Mouse (Mus musculus) stomach, embryonic 15.5 days (tissue): ENCODE results near the gene Fkbp7. TPM values are rescaled to one million over a fixed set of nuclear protein-coding genes. Genes with fewer than 3 reads are reported as not detected.

Experiments used
- ATAC-seq: fragments of 200-750 bp; cut with Nextera tagmentation; 2 replicates; pipeline ENCODE4 v1.8.0; 2017; ENCODE audit warnings: low read depth, moderate number of reproducible peaks, moderate TSS enrichment; ENCODE audit not compliant: insufficient read depth, low FRiP score
- H3K27ac ChIP-seq: fragments of 300-500 bp; sonication (generic); 2 replicates; pipeline ENCODE4 v1.5.1; 2015; ENCODE audit warnings: mild to moderate bottlenecking, inconsistent platforms
- H3K27me3 ChIP-seq: fragments of 300-500 bp; sonication (generic); replicated peaks from 2 replicates; pipeline ENCODE4 v1.6.1; 2015; ENCODE audit warnings: inconsistent platforms
- H3K36me3 ChIP-seq: fragments of 300-500 bp; sonication (generic); 2 replicates; pipeline ENCODE4 v1.6.1; 2015; ENCODE audit warnings: inconsistent platforms
- H3K4me1 ChIP-seq: fragments of 300-500 bp; sonication (generic); 2 replicates; pipeline ENCODE4 v1.6.1; 2015; ENCODE audit warnings: inconsistent platforms
- H3K4me2 ChIP-seq: fragments of 300-500 bp; sonication (generic); 2 replicates; pipeline ENCODE4 v1.6.1; 2015; ENCODE audit warnings: mild to moderate bottlenecking, inconsistent platforms
- H3K4me3 ChIP-seq: fragments of 300-500 bp; sonication (generic); replicated peaks from 2 replicates; pipeline ENCODE4 v1.5.1; 2015; ENCODE audit warnings: inconsistent platforms
- H3K9ac ChIP-seq: fragments of 300-500 bp; sonication (generic); 2 replicates; pipeline ENCODE4 v1.6.1; 2015; ENCODE audit warnings: inconsistent platforms
- H3K9me3 ChIP-seq: fragments of 300-500 bp; sonication (generic); 2 replicates; pipeline ENCODE4 v1.6.1; 2016; ENCODE audit warnings: inconsistent platforms
- WGBS: fragments of 180-500 bp; shearing (Covaris S2); methylation state at CpG from one replicate; pipeline ENCODE4 v1.1.7; 2015; 5-methylcytosine and 5-hydroxymethylcytosine counted together
- polyA plus RNA-seq: library from polyadenylated mRNA; unstranded; fragments of >200 nt; fragmentation: Nextera tagmentation; extraction: Ambion mirVana; gene quantifications from 2 replicates; pipeline ENCODE4 v1.2.1, GENCODE M21; 2015

The Fkbp7 gene
- 68.8 and 74.0 TPM in 2 replicates for polyA plus RNA-seq

DNA sequence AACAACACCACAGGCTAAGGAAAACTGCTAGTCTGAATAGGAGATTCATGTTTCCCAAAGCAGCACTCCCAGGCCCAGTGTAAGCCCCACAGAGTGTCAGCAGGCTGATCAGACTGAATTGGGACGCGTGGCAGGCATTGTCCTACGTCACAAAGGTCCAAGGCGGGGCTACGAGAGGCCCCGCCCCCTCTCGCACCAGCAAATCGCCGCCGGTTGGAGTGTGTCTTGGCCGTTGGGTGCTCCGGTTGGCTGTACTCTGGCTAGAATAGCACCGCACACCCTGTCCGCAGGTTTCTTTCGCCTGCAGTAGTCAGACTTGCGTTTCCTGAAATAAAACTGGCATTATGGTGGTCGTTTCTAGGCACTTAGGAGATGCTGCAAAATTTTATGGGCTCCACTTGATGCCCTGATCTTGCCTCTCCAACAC, at the start of gene Fkbp7:
Fkbp7 (minus strand) TSS at position 151 of the 427 bp plus-strand sequence.
- Histone ChIP-seq H3K4me3 (peak within 1 kb of the TSS; percentile 47), H3K27me3 (no peaks in the 10 kb centered on the region), H3K9ac (peak within 1 kb of the TSS; percentile 17; the same call in 1 of the 2 replicates), H3K27ac (peak within 1 kb of the TSS; percentile 77), H3K4me2 (peak within 1 kb of the TSS; percentile 56), H3K36me3 (no peaks in the 10 kb centered on the region), H3K4me1 (peaks cover 11% of the 10 kb centered on the region; the same call in 1 of the 2 replicates), H3K9me3 (no peaks in the 10 kb centered on the region)
- ATAC-seq, result peak; percentile 90
- under 1% methylated on average over 17 of the region's 17 CpGs for WGBS

DNA sequence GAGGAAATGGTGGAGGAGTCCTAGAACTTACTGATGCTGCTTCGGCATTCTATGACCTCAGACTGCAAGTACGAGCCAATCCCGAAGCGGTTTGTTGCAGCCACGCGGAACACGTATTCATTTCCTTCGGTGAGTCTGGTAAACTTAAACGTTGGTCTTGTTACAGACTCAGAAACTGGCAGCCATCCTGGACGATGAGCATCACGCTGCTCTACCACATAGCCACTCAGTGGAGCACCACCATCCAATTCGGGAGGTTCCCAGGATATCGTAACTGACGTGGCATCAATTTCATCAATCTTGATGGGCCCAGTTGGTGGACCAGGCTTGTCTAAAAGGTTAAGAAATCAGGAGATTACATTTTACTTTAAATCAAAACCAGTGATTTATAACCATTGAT, 46.7 kb upstream of the Fkbp7 start:
- Histone ChIP-seq H3K4me3 (no peak overlapping the region), H3K27ac (no peak overlapping the region), H3K27me3 (no peaks in the 10 kb centered on the region), H3K4me1 (no peaks in the 10 kb centered on the region), H3K9me3 (no peaks in the 10 kb centered on the region), H3K4me2 (no peak overlapping the region), H3K36me3 (no peaks in the 10 kb centered on the region), H3K9ac (no peak overlapping the region)
- 91% methylated on average over 14 of the region's 14 CpGs for WGBS
- no peak for ATAC-seq

DNA sequence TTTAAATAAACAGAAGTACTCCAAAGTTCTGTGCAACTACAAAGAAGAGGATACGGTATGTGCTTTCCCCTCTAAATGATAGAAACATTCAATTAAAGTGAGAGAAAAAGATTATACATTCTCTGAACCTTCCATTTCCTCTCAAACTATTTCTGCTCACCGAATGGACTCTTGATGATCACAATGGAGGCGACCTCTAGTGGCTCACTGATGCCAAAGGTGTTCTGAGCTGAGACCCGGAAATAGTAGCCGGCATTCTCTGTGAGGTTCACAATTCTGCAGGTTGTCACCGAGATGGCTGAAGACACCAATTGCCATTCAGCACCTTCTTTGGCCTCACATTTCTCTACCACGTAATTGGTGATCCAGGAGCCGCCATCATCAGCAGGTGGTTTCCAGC, 42.1 kb upstream of the Fkbp7 start:
- Histone ChIP-seq H3K27ac (no peak overlapping the region), H3K27me3 (no peaks in the 10 kb centered on the region), H3K36me3 (peaks cover 3% of the 10 kb centered on the region; the same call in 1 of the 2 replicates), H3K4me2 (no peak overlapping the region), H3K9ac (no peak overlapping the region), H3K4me1 (no peaks in the 10 kb centered on the region), H3K9me3 (no peaks in the 10 kb centered on the region), H3K4me3 (no peak overlapping the region)
- 64% methylated on average over 8 of the region's 8 CpGs for WGBS
- ATAC-seq, result no peak

DNA sequence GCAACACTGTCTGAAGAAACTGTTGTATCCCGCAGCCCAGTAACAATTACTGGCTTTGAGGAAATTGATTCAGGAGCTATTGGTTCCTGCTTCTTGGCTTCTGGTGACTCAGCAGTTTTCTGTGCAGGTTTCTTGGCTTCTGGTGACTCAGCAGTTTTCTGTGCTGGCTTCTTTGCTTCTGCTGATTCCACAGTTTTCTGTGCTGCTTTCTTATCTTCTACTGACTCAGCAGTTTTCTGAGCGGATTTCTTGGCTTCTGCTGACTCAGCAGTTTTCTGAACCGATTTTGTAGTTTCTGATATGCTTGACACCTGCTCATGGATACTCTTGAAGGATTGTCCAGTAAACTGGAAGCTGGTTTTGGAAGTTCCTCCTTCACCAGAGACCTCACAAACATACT, 35.6 kb upstream of the Fkbp7 start:
- Histone ChIP-seq H3K4me2 (no peak overlapping the region), H3K9ac (no peak overlapping the region), H3K9me3 (no peaks in the 10 kb centered on the region), H3K4me3 (no peak overlapping the region), H3K4me1 (no peaks in the 10 kb centered on the region), H3K27me3 (no peaks in the 10 kb centered on the region), H3K27ac (no peak overlapping the region), H3K36me3 (peaks cover 8% of the 10 kb centered on the region; the same call in 1 of the 2 replicates)
- WGBS, result 91% methylated on average over 3 of the region's 3 CpGs
- ATAC-seq, result no peak

DNA sequence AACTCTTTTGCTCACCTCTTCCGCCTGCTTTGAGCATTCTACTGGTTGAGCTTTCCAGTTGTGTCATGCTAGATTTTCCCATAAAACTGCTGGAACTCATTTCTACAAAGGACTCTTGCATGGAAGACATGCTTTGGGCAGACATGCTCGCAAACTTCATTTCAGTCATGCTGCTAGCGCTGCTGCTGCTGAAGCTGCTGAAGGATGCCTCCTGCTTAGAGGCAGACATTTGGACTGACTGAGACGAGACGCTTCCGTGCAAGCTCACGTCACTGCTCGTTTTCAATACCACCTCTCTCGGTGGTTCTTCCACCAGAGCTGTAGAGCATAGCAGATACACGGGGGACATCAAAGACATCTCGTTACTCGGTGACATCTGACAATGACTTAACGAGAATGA, 32.7 kb upstream of the Fkbp7 start:
- no peaks in the 10 kb centered on the region for H3K9me3 ChIP-seq
- H3K4me1 ChIP-seq, result no peaks in the 10 kb centered on the region
- no peak overlapping the region for H3K4me2 ChIP-seq
- H3K4me3 ChIP-seq, result no peak overlapping the region
- no peaks in the 10 kb centered on the region for H3K27me3 ChIP-seq
- peaks cover 12% of the 10 kb centered on the region; the same call in 1 of the 2 replicates for H3K36me3 ChIP-seq
- no peak overlapping the region for H3K9ac ChIP-seq
- no peak for ATAC-seq
- H3K27ac ChIP-seq, result no peak overlapping the region
- WGBS, result 90% methylated on average over 13 of the region's 13 CpGs

DNA sequence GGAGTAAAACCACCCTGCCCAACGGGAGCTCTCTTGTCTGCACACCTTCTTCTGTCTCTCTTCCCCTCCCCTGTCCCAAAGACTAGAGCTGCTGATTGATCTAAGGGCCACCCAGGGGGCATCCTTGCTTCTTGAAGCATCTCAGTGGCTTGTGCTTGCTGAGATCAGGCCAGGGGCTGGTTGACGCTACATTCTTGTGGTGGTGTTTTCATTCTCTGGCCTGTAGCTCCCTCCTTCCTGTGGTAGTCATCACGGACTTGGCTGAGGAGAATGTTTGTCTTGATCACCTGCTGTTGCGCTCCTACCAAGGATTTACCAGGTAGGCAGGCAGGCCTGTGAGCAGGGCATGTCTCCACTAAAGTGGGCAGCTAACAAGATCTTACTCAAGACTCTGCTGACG, 29.8 kb upstream of the Fkbp7 start:
- H3K36me3 ChIP-seq, result peaks cover 4% of the 10 kb centered on the region; the same call in 1 of the 2 replicates
- H3K27ac ChIP-seq, result no peak overlapping the region
- H3K4me2 ChIP-seq, result no peak overlapping the region
- H3K9ac ChIP-seq, result no peak overlapping the region
- H3K9me3 ChIP-seq, result no peaks in the 10 kb centered on the region
- no peak overlapping the region for H3K4me3 ChIP-seq
- ATAC-seq, result no peak
- no peaks in the 10 kb centered on the region for H3K27me3 ChIP-seq
- WGBS, result 77% methylated on average over 5 of the region's 5 CpGs
- H3K4me1 ChIP-seq, result no peaks in the 10 kb centered on the region

DNA sequence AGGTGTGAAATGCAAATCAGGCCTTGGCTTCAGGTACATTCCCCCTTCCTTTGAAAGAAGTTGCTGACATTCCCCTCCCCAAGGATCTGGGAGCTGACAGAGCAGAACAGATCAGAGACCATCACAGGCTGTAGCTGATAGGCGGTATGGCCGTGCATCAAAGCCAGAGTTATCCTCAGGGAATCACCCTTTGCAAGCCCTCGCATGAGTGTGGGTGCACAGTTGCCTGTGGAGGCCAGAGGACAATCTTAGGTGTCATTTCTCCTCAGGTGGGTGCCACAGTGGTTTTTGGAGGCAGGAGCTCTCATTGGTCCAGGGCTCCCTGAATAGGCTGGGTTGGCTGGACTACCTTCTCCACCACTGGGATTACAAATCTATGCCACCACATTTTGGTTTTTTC, 29.3 kb upstream of the Fkbp7 start:
- no peak overlapping the region for H3K4me3 ChIP-seq
- H3K27me3 ChIP-seq, result no peaks in the 10 kb centered on the region
- no peaks in the 10 kb centered on the region for H3K9me3 ChIP-seq
- no peak overlapping the region for H3K27ac ChIP-seq
- H3K9ac ChIP-seq, result no peak overlapping the region
- ATAC-seq, result no peak
- WGBS, result 88% methylated on average over 3 of the region's 3 CpGs
- no peak overlapping the region for H3K4me2 ChIP-seq
- H3K4me1 ChIP-seq, result no peaks in the 10 kb centered on the region
- H3K36me3 ChIP-seq, result peaks cover 10% of the 10 kb centered on the region; the same call in 1 of the 2 replicates

DNA sequence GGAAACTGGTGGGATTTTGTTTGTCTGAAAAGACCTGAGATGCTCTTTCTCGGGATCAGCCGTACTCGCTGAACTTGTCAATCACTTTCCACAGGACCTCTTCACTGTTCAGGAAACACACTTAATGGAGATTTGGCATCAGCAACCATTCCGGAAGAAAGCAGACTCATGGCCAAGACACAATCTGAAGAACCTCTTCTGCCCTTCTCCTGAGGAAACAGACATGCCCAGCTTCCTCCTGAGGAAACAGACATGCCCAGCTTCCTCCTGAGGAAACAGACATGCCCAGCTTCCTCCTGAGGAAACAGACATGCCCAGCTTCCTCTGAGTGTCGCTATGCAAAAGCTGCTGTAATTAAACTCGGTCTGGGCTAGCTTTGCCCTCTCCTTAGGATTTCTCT, 22.4 kb upstream of the Fkbp7 start:
- Histone ChIP-seq H3K27ac (no peak overlapping the region), H3K4me1 (no peaks in the 10 kb centered on the region), H3K27me3 (no peaks in the 10 kb centered on the region), H3K9ac (no peak overlapping the region), H3K4me3 (no peak overlapping the region), H3K36me3 (peaks cover 29% of the 10 kb centered on the region; the same call in 1 of the 2 replicates), H3K9me3 (no peaks in the 10 kb centered on the region), H3K4me2 (no peak overlapping the region)
- no peak for ATAC-seq
- WGBS, result 69% methylated on average over 6 of the region's 6 CpGs

DNA sequence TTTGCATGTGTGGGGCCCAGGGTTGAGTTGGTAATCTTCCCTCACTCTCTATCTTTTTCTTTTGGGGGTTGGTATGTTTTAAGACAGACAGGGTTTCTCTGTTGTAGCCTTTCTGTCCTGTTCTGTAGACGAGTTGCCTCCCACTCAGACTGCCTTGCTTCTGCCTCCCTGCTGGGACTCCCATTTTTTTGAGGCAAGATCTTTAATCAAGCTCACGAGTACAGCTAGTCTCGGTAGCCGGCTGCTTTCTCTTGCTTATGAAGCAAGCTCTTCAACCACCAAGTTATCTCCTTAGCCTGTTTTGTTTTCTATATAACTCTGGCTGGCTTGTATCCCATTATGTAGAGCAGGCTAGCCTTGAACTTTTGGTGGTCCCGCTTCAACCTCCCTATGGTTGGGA, 20.8 kb upstream of the Fkbp7 start:
- Histone ChIP-seq H3K27ac (no peak overlapping the region), H3K9ac (no peak overlapping the region), H3K36me3 (peaks cover 29% of the 10 kb centered on the region; the same call in 1 of the 2 replicates), H3K9me3 (no peaks in the 10 kb centered on the region), H3K27me3 (no peaks in the 10 kb centered on the region), H3K4me2 (no peak overlapping the region), H3K4me1 (no peaks in the 10 kb centered on the region), H3K4me3 (no peak overlapping the region)
- 85% methylated on average over 5 of the region's 5 CpGs for WGBS
- ATAC-seq, result no peak

DNA sequence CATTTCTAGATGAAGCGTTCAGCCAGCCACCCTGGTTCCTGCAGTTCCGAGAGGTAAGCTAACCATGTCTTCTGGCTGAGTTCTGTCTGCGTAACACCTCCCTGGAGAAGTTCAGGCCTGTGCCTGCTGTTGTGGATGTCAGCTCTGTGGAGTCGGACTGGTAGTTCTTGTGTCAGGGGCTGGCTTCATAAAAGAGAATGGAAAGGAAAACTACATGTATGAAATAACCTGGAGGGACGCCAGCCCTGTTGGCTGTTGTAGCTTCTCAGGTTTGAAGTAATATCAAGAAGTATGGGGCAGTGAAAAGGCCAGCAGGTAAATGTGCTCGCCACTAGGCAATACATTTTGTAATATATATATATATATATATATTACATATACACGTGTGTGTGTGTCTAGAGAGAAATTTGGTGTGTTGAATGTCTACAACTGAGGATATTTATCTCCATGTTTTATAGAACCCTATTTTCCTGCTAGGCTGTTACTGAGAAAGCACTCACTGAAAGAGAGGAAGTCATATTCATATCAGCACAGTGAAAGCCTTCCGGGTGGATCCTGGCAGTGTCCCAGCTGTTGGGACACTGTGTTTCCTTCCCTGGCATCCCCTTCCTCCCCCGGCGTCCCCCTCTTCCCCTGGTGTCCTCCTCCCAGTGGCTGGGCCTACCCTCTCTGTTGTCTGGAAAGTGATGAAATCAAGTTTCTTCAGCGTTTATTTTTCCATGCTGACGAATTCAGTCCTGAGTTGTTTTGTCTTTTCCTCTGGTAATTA, 17.7 kb upstream of the Fkbp7 start:
- ATAC-seq, result no peak
- no peaks in the 10 kb centered on the region for H3K4me1 ChIP-seq
- H3K36me3 ChIP-seq, result peaks cover 41% of the 10 kb centered on the region
- no peaks in the 10 kb centered on the region for H3K27me3 ChIP-seq
- no peak overlapping the region for H3K27ac ChIP-seq
- H3K9me3 ChIP-seq, result no peaks in the 10 kb centered on the region
- no peak overlapping the region for H3K4me2 ChIP-seq
- 77% methylated on average over 12 of the region's 12 CpGs for WGBS
- H3K4me3 ChIP-seq, result no peak overlapping the region
- no peak overlapping the region for H3K9ac ChIP-seq

DNA sequence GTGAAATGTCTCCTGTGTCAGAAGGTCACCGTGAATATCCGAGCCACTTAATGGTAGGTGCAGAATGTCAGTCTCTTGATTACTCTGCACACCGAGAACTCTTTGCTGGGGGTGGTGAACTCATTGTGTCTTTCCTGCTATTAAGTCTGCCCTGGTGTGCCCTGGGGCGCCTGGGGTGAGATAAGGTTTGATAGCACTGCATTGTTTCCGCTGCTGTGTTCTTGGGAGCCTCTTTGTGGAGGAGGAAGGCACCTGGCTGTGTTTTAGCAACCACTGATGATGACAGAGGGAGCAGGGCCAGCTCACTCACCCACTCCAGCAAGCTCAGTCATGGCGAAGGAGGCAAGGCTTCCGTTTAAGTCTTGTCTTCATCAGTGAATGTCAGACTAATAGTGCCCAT, 15.2 kb upstream of the Fkbp7 start:
- Histone ChIP-seq H3K27ac (no peak overlapping the region), H3K36me3 (peaks cover 36% of the 10 kb centered on the region), H3K27me3 (no peaks in the 10 kb centered on the region), H3K4me2 (no peak overlapping the region), H3K9me3 (no peaks in the 10 kb centered on the region), H3K9ac (no peak overlapping the region), H3K4me3 (no peak overlapping the region), H3K4me1 (no peaks in the 10 kb centered on the region)
- ATAC-seq, result no peak
- WGBS, result 54% methylated on average over 7 of the region's 7 CpGs

DNA sequence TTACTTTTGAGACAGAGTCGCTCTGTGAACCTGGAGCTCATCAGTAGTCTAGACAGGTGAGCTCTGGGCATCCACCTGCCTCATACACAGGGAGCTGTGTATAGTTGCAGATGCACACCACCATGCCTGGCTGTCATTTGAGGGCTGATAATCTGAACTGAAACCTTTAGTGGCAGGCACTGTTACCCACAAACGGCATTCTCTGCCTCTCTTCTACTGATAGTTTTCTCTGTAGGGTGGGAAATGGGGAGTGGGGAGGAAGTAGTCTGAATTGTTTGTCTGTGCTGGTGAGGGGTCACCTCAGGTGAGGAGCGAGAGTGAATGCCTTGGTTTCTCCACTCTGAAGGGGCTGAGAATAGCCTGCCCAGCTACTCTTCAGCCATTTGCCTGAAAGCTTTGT, 14.7 kb upstream of the Fkbp7 start:
- Histone ChIP-seq H3K36me3 (peaks cover 37% of the 10 kb centered on the region), H3K27me3 (no peaks in the 10 kb centered on the region), H3K9me3 (no peaks in the 10 kb centered on the region), H3K9ac (no peak overlapping the region), H3K4me1 (no peaks in the 10 kb centered on the region), H3K27ac (no peak overlapping the region), H3K4me2 (no peak overlapping the region), H3K4me3 (no peak overlapping the region)
- WGBS, result 69% methylated on average over 3 of the region's 3 CpGs
- ATAC-seq, result no peak
